Mouse (Mus musculus): ENCODE data around the gene Cenpl. TPM values are rescaled to one million over a fixed set of nuclear protein-coding genes. Genes with fewer than 3 reads are reported as not detected.

Cenpl gene
- polyA plus RNA-seq, 1 experiment from 2014 or later = 38.3 TPM

Other genes starting within 250 kb of the Cenpl start
- gene Rc3h1, start 164.3 kb upstream of the Cenpl start, polyA plus RNA-seq (2015; fragmentation: Nextera tagmentation; extraction: Ambion mirVana) = 7.2 and 8.1 TPM in 2 replicates
- 2.8 and 13.9 TPM in 2 replicates for gene Serpinc1, start 92.1 kb upstream of the Cenpl start, polyA plus RNA-seq (2015; fragmentation: Nextera tagmentation; extraction: Ambion mirVana)
- 7.5 and 12.2 TPM in 2 replicates for gene Zbtb37, start 35.9 kb upstream of the Cenpl start, polyA plus RNA-seq (2015; fragmentation: Nextera tagmentation; extraction: Ambion mirVana)
- gene Dars2, start 55 bp upstream of the Cenpl start, polyA plus RNA-seq (2015; fragmentation: Nextera tagmentation; extraction: Ambion mirVana) = 30.8 and 31.8 TPM in 2 replicates
- 15.4 and 15.8 TPM in 2 replicates for gene Klhl20, start 60.8 kb downstream of the Cenpl start, polyA plus RNA-seq (2015; fragmentation: Nextera tagmentation; extraction: Ambion mirVana)
- 2.0 and 2.1 TPM in 2 replicates for gene Ankrd45, start 72.0 kb downstream of the Cenpl start, polyA plus RNA-seq (2015; fragmentation: Nextera tagmentation; extraction: Ambion mirVana)
- 0.16 and 0.24 TPM in 2 replicates for gene Tex50, start 88.6 kb downstream of the Cenpl start, polyA plus RNA-seq (2015; fragmentation: Nextera tagmentation; extraction: Ambion mirVana)
- gene Prdx6, start 180.5 kb downstream of the Cenpl start, polyA plus RNA-seq (2015; fragmentation: Nextera tagmentation; extraction: Ambion mirVana) = 458 and 477 TPM in 2 replicates